Mouse (Mus musculus): Measurements from ENCODE around the gene Trappc4. TPM values are rescaled to one million over a fixed set of nuclear protein-coding genes. Genes with fewer than 3 reads are reported as not detected.
"Not testable (repeated sequence)": the region's sequence is repeated elsewhere in the genome, so short reads cannot be mapped to it uniquely, and the experiment has no call there.

Gene Trappc4
- total RNA-seq, 1 experiment: 88.2 TPM

- no peak overlapping the region for H3K27ac ChIP-seq (ENCODE audit: insufficient read depth, low read depth, low read length, poor library complexity, severe bottlenecking)
- H3K36me3 ChIP-seq (ENCODE audit: control insufficient read depth, insufficient read depth, low read length, poor library complexity, severe bottlenecking): peaks cover 6% of the 10 kb centered on the region
- in situ Hi-C loops (cut with MboI; ENCODE audit: low sequenced_read_pairs in 2 of 2, unreplicated experiment in 2 of 2): no loop called here
- H3K9me3 ChIP-seq (ENCODE audit: control insufficient read depth, insufficient read depth, low read depth, low read length): no peaks in the 10 kb centered on the region
- no peak for TF ChIP-seq ZNF384 (IDR thresholded peaks at IDR 0.05; ENCODE audit: low read depth, low read length)
- TF ChIP-seq CHD2 (IDR thresholded peaks at IDR 0.05; ENCODE audit: low read depth, low read length): no peak
- no peak for TF ChIP-seq ZC3H11A (IDR thresholded peaks at IDR 0.05; ENCODE audit: borderline replicate concordance, low read depth, low read length)
- TF ChIP-seq HCFC1 (IDR thresholded peaks at IDR 0.05; ENCODE audit: borderline replicate concordance, insufficient read depth, low read length): no peak
- no peak for TF ChIP-seq MAFK (IDR thresholded peaks at IDR 0.05; ENCODE audit: insufficient read depth, low read depth, low read length)
- H3K4me1 ChIP-seq (ENCODE audit: control insufficient read depth in 2 of 2, insufficient read depth in 2 of 2, low read length in 2 of 2, poor library complexity in 1 of 2): peaks cover 3 to 7% of the 10 kb centered on the region in 2 experiments; a peak in 2 of 4 replicates
- H3K4me3 ChIP-seq (ENCODE audit: insufficient read depth in 1 of 2, low read depth in 1 of 2, low read length in 2 of 2, poor library complexity in 1 of 2, severe bottlenecking in 1 of 2): no peak overlapping the region
- DNase-seq (ENCODE audit: low read depth, low spot score): no peak
- H3K9ac ChIP-seq (ENCODE audit: insufficient read depth, low read depth, low read length, poor library complexity, severe bottlenecking): no peak overlapping the region
These were observed 31.3 kb downstream of the Trappc4 start for GRCm38 (mm10) chr9:44376141-44376540.

GRCm38 (mm10) chr9:44373386-44373785 is 34.0 kb downstream of the Trappc4 start:
- in situ Hi-C loops (cut with MboI; ENCODE audit: low sequenced_read_pairs in 2 of 2, unreplicated experiment in 2 of 2): no loop called here
- no peaks in the 10 kb centered on the region for H3K9me3 ChIP-seq (ENCODE audit: control insufficient read depth, insufficient read depth, low read depth, low read length)
- DNase-seq (ENCODE audit: low read depth, low spot score): no peak
- no peaks in the 10 kb centered on the region for H3K36me3 ChIP-seq (ENCODE audit: control insufficient read depth, insufficient read depth, low read length, poor library complexity, severe bottlenecking)
- H3K27ac ChIP-seq (ENCODE audit: insufficient read depth, low read depth, low read length, poor library complexity, severe bottlenecking): no peak overlapping the region
- H3K4me1 ChIP-seq (ENCODE audit: control insufficient read depth in 2 of 2, insufficient read depth in 2 of 2, low read length in 2 of 2, poor library complexity in 1 of 2): peaks cover 0 to 7% of the 10 kb centered on the region in 2 experiments; a peak in 1 of 4 replicates
- no peak overlapping the region for H3K4me3 ChIP-seq (ENCODE audit: insufficient read depth in 1 of 2, low read depth in 1 of 2, low read length in 2 of 2, poor library complexity in 1 of 2, severe bottlenecking in 1 of 2)
- no peak overlapping the region for H3K9ac ChIP-seq (ENCODE audit: insufficient read depth, low read depth, low read length, poor library complexity, severe bottlenecking)
- no peak for TF ChIP-seq ZNF384 (IDR thresholded peaks at IDR 0.05; ENCODE audit: low read depth, low read length)
- TF ChIP-seq MAFK (IDR thresholded peaks at IDR 0.05; ENCODE audit: insufficient read depth, low read depth, low read length): no peak
- TF ChIP-seq ZC3H11A (IDR thresholded peaks at IDR 0.05; ENCODE audit: borderline replicate concordance, low read depth, low read length): no peak
- no peak for TF ChIP-seq CHD2 (IDR thresholded peaks at IDR 0.05; ENCODE audit: low read depth, low read length)
- no peak for TF ChIP-seq HCFC1 (IDR thresholded peaks at IDR 0.05; ENCODE audit: borderline replicate concordance, insufficient read depth, low read length)

- Histone ChIP-seq H3K4me3 (ENCODE audit: insufficient read depth in 1 of 2, low read depth in 1 of 2, low read length in 2 of 2, poor library complexity in 1 of 2, severe bottlenecking in 1 of 2) (no peak overlapping the region), H3K9me3 (ENCODE audit: control insufficient read depth, insufficient read depth, low read depth, low read length) (no peaks in the 10 kb centered on the region), H3K36me3 (ENCODE audit: control insufficient read depth, insufficient read depth, low read length, poor library complexity, severe bottlenecking) (0 out of 2 replicates have a peak, but pooled peaks cover 1% of the 10 kb centered on the region), H3K9ac (ENCODE audit: insufficient read depth, low read depth, low read length, poor library complexity, severe bottlenecking) (no peak overlapping the region), H3K4me1 (ENCODE audit: control insufficient read depth in 2 of 2, insufficient read depth in 2 of 2, low read length in 2 of 2, poor library complexity in 1 of 2) (no peaks in the 10 kb centered on the region; a peak in 1 of 4 replicates), H3K27ac (ENCODE audit: insufficient read depth, low read depth, low read length, poor library complexity, severe bottlenecking) (no peak overlapping the region)
- DNase-seq (ENCODE audit: low read depth, low spot score): peak; percentile 66
- in situ Hi-C loops (cut with MboI; ENCODE audit: low sequenced_read_pairs in 2 of 2, unreplicated experiment in 2 of 2): no loop called here
- TF ChIP-seq ZNF384 (IDR thresholded peaks at IDR 0.05; ENCODE audit: low read depth, low read length) (no peak), CHD2 (IDR thresholded peaks at IDR 0.05; ENCODE audit: low read depth, low read length) (no peak), MAFK (IDR thresholded peaks at IDR 0.05; ENCODE audit: insufficient read depth, low read depth, low read length) (no peak), HCFC1 (IDR thresholded peaks at IDR 0.05; ENCODE audit: borderline replicate concordance, insufficient read depth, low read length) (no peak), ZC3H11A (IDR thresholded peaks at IDR 0.05; ENCODE audit: borderline replicate concordance, low read depth, low read length) (peak; percentile 29; the same call in 1 of the 2 replicates)
These were observed 42.9 kb downstream of the Trappc4 start for GRCm38 (mm10) chr9:44364480-44364879.

GRCm38 (mm10) chr9:44361931-44362330 is 45.5 kb downstream of the Trappc4 start:
- H3K9ac ChIP-seq (ENCODE audit: insufficient read depth, low read depth, low read length, poor library complexity, severe bottlenecking); DNase-seq (ENCODE audit: low read depth, low spot score); H3K4me1 ChIP-seq (ENCODE audit: control insufficient read depth in 2 of 2, insufficient read depth in 2 of 2, low read length in 2 of 2, poor library complexity in 1 of 2); H3K9me3 ChIP-seq (ENCODE audit: control insufficient read depth, insufficient read depth, low read depth, low read length); in situ Hi-C loops (cut with MboI; ENCODE audit: low sequenced_read_pairs in 2 of 2, unreplicated experiment in 2 of 2); H3K27ac ChIP-seq (ENCODE audit: insufficient read depth, low read depth, low read length, poor library complexity, severe bottlenecking): not testable (repeated sequence)
- Histone ChIP-seq H3K4me3 (ENCODE audit: insufficient read depth in 1 of 2, low read depth in 1 of 2, low read length in 2 of 2, poor library complexity in 1 of 2, severe bottlenecking in 1 of 2) (peak overlapping the region in 1 of 2 experiments; percentile 47; a peak in 2 of 4 replicates), H3K36me3 (ENCODE audit: control insufficient read depth, insufficient read depth, low read length, poor library complexity, severe bottlenecking) (peaks cover 12% of the 10 kb centered on the region)

Measured in ES-E14 (cell line).